In genomic region chr6:6730259-6730658, GRCm38 (mm10) we compare ENCODE assay signal across 25 mouse cellular contexts.
"Had no signal": no experiment of that assay in that cellular context is flagged by ENCODE, and none has a peak within 500 bp of the region (broad histone marks: within the 10 kb centered on the region; RNA-seq: fewer than 3 reads in every experiment).

No protein-coding gene starts in this region.

- H3K9me3 ChIP-seq: embryonic facial prominence, embryonic 10.5 days; embryonic facial prominence, embryonic 12.5 days; embryonic facial prominence, embryonic 13.5 days; embryonic facial prominence, embryonic 15.5 days; forebrain, embryonic 10.5 days; forebrain, embryonic 12.5 days; forebrain, embryonic 13.5 days; forebrain, embryonic 15.5 days had no signal

- H3K36me3 ChIP-seq: embryonic facial prominence, embryonic 10.5 days; embryonic facial prominence, embryonic 12.5 days; embryonic facial prominence, embryonic 13.5 days; embryonic facial prominence, embryonic 15.5 days; forebrain, embryonic 10.5 days; forebrain, embryonic 12.5 days; forebrain, embryonic 15.5 days had no signal

- H3K9ac ChIP-seq: embryonic facial prominence, embryonic 12.5 days; embryonic facial prominence, embryonic 13.5 days; embryonic facial prominence, embryonic 15.5 days; forebrain, embryonic 12.5 days; forebrain, embryonic 13.5 days; forebrain, embryonic 15.5 days; forebrain, postnatal 0 days had no signal

- DNase-seq: cerebellum, adult 9-10 months; cerebellum, adult 9-11 months; cerebellum, postnatal 10 days; cerebellum, postnatal 14 days; cerebellum, postnatal 25 days; cerebellum, postnatal 36 days; embryo, embryonic 11 days; forebrain, postnatal 0 days; gastrocnemius, adult 2 months; gastrocnemius, postnatal 10 days; gastrocnemius, postnatal 14 days; gastrocnemius, postnatal 25 days; gastrocnemius, postnatal 36 days; heart, adult 11 months; heart, adult 18-20 months; heart, adult 2 months had no signal

- H3K27ac ChIP-seq: embryonic facial prominence, embryonic 10.5 days; embryonic facial prominence, embryonic 12.5 days; embryonic facial prominence, embryonic 13.5 days; embryonic facial prominence, embryonic 15.5 days; forebrain, embryonic 10.5 days; forebrain, embryonic 12.5 days; forebrain, embryonic 13.5 days; forebrain, embryonic 15.5 days; gastrocnemius, adult 2 months; heart, adult 2 months had no signal

- H3K4me3 ChIP-seq: embryonic facial prominence, embryonic 10.5 days; embryonic facial prominence, embryonic 12.5 days; embryonic facial prominence, embryonic 13.5 days; embryonic facial prominence, embryonic 15.5 days; erythroblast, embryonic 14.5 days; forebrain, embryonic 10.5 days; forebrain, embryonic 12.5 days; forebrain, embryonic 13.5 days; forebrain, embryonic 15.5 days; gastrocnemius, adult 2 months; heart, adult 2 months had no signal

- H3K27me3 ChIP-seq: embryonic facial prominence, embryonic 12.5 days; embryonic facial prominence, embryonic 13.5 days; embryonic facial prominence, embryonic 15.5 days; forebrain, embryonic 12.5 days; forebrain, embryonic 13.5 days; forebrain, embryonic 15.5 days had no signal

- H3K4me1 ChIP-seq: embryonic facial prominence, embryonic 10.5 days; embryonic facial prominence, embryonic 12.5 days; embryonic facial prominence, embryonic 13.5 days; embryonic facial prominence, embryonic 15.5 days; forebrain, embryonic 10.5 days; forebrain, embryonic 12.5 days; forebrain, embryonic 13.5 days; forebrain, embryonic 15.5 days had no signal

- H3K4me2 ChIP-seq: embryonic facial prominence, embryonic 12.5 days; embryonic facial prominence, embryonic 13.5 days; embryonic facial prominence, embryonic 15.5 days; forebrain, embryonic 12.5 days; forebrain, embryonic 13.5 days; forebrain, embryonic 15.5 days had no signal
